Mouse (Mus musculus) MEL (cell line): ENCODE data around the gene D5Ertd579e.

Experiments used
- MAX ChIP-seq: IDR thresholded peaks from 2 replicates; pipeline ENCODE4 v1.6.1; 2011; ENCODE audit warnings: low read length, improper control_type of control experiment
- POLR2A ChIP-seq, 2 experiments: IDR thresholded peaks; 2 replicates each; pipeline ENCODE4 v1.6.1; 2011 to 2012; ENCODE audit warnings: low read length in 2 of 2, mild to moderate bottlenecking in 2 of 2, control low read depth in 1 of 2, improper control_type of control experiment in 1 of 2, low read depth in 1 of 2, moderate library complexity in 1 of 2; ENCODE audit not compliant: control insufficient read depth in 1 of 2, insufficient read depth in 1 of 2, poor library complexity in 1 of 2
- POLR2AphosphoS5 ChIP-seq: IDR thresholded peaks from 2 replicates; pipeline ENCODE4 v1.6.1; 2012; ENCODE audit warnings: low read depth, borderline replicate concordance, mild to moderate bottlenecking, inconsistent platforms, low read length, moderate library complexity, mixed read lengths
- RAD21 ChIP-seq: IDR thresholded peaks from 2 replicates; pipeline ENCODE4 v1.6.1; 2011; ENCODE audit warnings: mild to moderate bottlenecking, low read depth, low read length, improper control_type of control experiment

DNA sequence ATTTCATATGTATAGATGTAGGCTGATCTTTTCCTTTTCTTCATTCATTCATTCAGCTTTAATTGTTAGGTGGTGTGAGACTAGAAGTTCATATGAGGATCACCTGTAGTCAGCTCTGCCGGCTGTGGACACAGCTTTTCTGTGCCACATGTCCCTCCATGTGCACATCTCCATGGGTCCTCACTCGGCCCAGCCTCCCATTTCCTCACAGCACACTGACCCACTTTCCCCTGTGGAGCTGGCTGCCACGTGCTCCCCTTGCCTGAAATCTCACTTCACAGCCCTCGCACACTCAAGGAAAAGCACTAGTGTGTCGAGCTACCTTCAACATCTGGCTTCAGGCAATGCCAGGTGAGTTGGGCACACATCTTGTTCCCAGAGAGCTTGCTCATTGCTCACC, 23.3 kb upstream of the D5Ertd579e start:
- TF ChIP-seq RAD21 (no peak), MAX (no peak), POLR2AphosphoS5 (no peak), POLR2A (IDR thresholded peaks at IDR 0.05; ENCODE audit: control insufficient read depth in 1 of 2, insufficient read depth in 1 of 2, low read depth in 1 of 2, low read length in 2 of 2, poor library complexity in 1 of 2) (no peak)
